Mouse (Mus musculus) kidney, adult 8-10 months (tissue): ENCODE results near the gene Pcx.

Source experiments
- DNase-seq, 2 experiments: peaks; one replicate each; pipeline ENCODE4 v3.0.0; 2022

Pcx gene

GRCm38 (mm10) chr19:4590025-4590424, 79.8 kb downstream of the Pcx start:
- DNase-seq: peak in 1 of 2 experiments; percentile 36

GRCm38 (mm10) chr19:4593792-4594522, 83.7 kb downstream of the Pcx start:
- DNase-seq: peak; percentile 86 to 88

GRCm38 (mm10) chr19:4596071-4596470, 85.8 kb downstream of the Pcx start:
- peak in 1 of 2 experiments; percentile 61 for DNase-seq

GRCm38 (mm10) chr19:4602459-4602858, 92.2 kb downstream of the Pcx start:
- DNase-seq: no peak

DNA sequence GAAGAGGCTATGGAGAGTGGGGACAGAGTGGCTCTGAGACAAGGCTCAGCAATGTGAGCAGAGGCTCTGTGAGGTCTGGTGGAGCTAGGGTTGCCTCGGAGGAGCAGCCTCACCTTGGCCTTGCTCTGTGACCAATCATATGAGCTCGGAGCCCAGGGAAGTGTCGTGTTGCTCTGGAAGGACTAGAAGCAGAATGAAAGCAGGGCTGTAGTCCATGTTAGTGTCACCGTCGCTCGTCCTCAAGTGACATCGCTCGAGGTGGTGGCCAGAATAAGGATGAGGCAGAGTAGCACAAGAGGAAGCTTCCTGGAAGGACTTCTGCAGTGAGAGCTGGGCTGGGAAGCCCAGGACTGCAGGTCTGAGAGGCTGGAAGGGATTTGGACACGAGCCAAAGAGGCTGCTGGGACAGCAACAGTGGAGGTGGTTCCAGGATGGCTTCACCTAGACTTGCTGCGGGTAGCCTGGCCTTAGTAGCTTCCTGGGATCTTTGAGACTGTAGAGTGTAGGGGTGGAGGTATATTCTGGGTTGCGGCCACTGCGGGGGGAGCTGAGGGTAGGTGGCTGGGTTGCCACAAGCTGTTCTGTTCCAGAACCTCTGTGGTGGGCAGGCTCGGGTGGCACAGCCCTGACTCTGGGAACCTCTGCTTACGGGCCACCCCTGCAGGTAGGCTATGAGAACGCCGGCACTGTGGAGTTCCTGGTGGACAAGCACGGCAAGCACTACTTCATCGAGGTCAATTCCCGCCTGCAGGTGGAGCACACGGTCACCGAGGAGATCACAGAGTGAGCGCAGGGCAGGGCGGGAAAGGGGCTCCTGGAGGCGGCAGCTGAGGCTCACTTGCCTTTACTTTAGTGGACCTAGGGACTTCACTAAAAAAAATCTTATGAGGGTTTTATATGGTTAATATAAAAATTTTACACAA, 93.8 kb downstream of the Pcx start:
- DNase-seq: peak; percentile 58 to 70

DNA sequence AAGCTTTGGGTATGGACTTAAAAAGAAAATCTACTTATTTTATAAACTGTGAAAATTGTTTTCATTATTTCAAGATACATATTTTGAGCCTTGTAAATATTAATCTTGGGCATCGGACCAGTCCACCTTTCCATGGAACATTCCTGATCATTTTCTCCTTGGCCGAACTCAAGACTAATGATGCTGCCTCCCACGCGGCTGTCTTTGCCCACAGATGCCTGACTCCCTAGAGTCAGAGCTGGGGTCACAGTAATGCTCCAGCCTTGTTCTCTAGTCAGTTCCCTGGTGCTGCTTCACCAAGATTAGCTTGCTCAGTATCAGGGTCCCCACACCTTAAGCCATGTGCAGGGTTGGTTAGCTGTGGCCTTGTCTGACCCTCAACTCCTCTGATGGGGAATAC, 95.4 kb downstream of the Pcx start:
- DNase-seq: no peak

DNA sequence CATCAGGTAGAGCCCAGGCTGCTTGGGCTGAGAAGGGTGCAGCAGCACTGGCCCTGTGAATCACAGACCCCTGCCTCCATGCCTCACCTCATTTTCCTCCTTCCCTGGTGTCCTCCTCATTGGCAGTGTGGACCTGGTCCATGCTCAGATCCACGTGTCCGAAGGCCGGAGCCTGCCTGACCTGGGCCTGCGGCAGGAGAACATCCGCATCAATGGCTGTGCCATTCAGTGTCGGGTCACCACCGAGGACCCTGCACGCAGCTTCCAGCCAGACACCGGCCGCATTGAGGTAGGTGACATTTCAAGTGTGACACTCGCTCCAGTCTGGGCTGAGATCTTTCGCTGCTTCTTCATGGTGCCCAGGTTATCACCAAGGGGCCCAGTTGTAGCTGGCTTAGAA, 97.1 kb downstream of the Pcx start:
- no peak for DNase-seq

GRCm38 (mm10) chr19:4608511-4608910, 98.2 kb downstream of the Pcx start:
- DNase-seq: no peak

DNA sequence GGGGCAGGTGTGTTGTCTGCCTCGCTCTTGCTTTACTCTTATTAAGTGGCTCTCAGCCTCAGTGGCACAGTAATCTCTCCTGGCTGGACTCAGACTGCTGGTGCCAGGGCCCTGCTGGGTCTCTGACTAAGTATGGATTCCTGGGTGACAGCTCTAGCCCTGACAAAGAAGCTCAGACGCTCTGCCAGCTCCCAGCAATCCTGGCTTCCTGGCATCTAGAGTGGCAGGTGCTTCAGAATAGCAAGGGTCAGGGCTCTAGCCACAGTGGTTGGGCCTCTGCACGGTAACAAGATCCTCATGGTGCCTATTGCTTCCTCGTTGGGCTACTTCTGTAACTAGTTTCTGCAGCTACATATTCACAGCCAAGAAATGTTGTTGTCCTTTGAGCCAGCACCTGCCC, 99.8 kb downstream of the Pcx start:
- DNase-seq: no peak

GRCm38 (mm10) chr19:4612181-4612961, 102.1 kb downstream of the Pcx start:
- no peak for DNase-seq

- DNase-seq: no peak
Observed at GRCm38 (mm10) chr19:4613464-4614304, 103.4 kb downstream of the Pcx start.

- DNase-seq: peak in 1 of 2 experiments; percentile 11
Observed at GRCm38 (mm10) chr19:4614305-4615150, 104.3 kb downstream of the Pcx start.

DNA sequence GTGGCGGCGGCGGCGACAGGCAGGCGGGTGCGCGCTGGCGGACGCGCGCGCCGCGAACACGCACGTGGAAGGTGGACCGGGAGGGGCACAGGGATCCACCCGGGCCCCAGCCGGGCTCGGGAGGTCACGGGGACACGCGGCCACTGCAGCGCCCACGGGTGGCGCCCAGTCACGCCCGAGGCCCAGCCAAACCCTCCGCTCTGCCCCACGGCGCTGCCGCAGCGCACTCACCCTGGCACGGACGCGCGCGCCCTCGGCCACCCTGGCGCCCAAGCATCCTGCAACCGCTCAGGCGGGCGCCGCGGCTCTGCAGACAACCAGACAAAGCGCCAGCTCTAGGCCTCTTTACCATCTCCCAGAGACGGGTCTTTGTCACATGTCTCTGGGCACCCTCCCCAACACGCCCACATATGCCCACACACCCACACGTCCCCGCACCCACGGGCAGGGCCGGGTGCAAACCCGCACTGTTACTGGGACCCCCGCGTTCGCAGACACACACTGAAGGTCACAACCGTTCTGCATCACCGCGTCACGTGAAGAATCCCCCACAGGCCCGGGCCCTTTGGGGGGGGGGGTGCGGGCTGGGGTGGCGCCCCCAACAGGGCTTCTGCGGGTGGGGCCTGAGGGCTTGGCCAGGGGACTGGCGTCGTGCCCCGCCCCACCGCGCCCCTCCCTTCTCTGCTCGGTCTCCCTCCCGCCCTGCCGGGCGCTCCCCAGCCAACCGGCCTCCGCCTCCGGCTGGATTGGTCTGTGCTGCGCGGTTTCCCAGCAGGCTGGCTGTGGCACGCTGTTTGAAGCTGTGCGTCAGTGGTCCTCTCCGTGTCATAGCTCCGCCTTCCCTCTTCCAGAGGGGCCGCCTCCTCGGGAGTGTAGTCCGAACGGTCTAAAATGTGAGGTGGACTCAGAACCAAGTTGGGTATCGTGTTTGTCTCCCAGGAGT, 105.2 kb downstream of the Pcx start, which contains the start of gene Lrfn4:
Lrfn4 (minus strand) TSS at position 517 of the 943 bp plus-strand sequence.
- DNase-seq: peak; percentile 62 to 71

DNA sequence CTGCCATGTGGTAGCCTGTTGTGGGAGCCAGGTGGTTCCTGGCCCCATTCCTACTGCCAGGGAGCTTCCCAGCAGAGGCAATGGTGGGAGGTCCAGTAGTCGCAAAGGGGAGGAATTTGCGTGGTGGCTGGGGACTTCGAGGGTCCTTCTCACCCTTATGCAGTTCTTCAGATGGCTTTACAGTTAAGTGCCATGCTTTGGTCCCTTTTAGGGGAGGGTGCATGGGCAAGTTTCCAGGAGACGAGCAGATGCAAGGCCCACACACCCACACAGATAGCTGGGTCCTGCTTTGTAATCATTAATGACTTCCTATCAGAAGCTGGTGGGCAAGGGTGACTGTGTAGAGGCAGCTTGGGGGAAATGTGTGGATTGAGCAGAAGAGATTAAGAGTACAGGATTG, 106.3 kb downstream of the Pcx start:
- DNase-seq: no peak

- no peak for DNase-seq
Observed at GRCm38 (mm10) chr19:4618183-4618582, 107.9 kb downstream of the Pcx start.

DNA sequence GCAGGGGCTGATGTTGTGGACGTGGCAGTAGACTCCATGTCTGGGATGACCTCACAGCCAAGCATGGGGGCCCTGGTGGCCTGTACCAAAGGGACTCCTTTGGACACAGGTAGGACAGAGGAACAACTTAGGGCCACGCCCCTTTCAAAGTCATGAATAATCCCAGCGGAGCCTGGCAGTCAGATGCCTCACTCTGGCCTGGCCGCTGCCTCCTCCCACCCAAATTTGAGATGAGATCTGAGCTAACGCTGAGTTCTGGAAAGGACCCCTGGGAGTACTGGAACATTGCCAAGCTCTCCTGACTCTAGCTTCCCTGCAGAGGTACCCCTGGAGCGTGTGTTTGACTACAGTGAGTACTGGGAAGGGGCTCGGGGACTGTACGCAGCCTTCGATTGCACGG, 109.2 kb downstream of the Pcx start:
- DNase-seq: no peak

DNA sequence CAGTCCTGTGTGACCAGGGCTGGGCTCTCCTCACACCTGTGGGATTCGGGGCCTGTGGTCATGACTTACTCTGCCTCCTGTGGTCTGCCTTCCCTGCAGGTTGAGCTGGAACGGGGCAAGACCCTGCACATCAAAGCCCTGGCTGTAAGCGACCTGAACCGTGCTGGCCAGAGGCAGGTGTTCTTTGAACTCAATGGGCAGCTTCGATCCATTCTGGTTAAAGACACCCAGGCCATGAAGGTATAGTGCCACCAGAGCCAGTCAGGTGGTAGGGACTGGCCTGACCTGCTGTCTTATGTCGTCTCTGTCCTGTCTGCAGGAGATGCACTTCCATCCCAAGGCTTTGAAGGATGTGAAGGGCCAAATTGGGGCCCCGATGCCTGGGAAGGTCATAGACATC, 110.4 kb downstream of the Pcx start:
- DNase-seq: no peak

GRCm38 (mm10) chr19:4622780-4623179, 112.5 kb downstream of the Pcx start:
- DNase-seq: no peak

GRCm38 (mm10) chr19:4623419-4623818, 113.1 kb downstream of the Pcx start:
- no peak for DNase-seq

DNA sequence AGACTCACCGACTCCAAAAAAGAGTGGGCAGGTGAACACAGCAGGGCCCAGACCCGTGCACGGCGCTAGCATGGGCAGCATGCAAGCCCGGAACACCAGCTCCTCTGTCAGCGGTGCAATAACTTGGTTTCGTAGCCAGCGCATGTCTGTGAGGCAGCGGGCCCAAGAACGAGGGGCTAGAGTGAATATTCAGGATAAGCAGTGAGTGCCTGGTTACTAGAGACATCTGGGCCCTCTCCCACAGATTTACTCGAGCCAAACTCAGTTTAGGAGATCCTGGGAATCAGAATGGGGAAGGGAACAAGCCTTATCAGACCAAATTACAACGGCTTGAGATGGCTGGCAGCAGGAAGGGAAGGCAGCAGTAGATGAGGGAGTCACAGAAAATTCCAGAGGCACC, 113.7 kb downstream of the Pcx start:
- no peak for DNase-seq
